Mouse (Mus musculus): ENCODE measurements at regions not wholly inside any gene's neighbourhood (a gene's known extent, or its start where the extent isn't known, plus 50 kb on each side); places are given as distances from the start of the nearest gene placed in this dataset.

DNA sequence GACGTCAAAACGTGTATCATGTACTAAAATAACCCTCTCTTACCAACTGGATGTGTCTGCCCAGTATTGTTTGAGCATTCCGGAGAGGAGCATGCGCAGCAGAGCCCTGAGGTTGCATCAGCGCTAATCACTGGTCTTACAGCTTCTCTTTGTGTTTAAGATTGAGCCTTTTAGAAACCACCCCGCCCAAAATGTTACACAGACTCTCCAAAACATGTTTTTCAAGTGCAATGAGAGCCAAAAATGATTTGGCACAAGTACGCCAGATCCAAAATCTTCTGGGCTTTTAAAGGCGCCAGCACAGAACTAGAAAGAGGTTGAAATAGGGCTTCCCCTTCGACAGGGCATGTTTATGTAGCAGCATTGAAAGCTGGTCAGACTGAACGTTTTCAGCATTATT is 123.8 kb upstream of the Cited2 start:
- no peak for DNase-seq (ENCODE audit: low spot score)
- Histone ChIP-seq H3K4me1 (ENCODE audit: control insufficient read depth, insufficient read depth, low read length) (no peaks in the 10 kb centered on the region), H3K4me2 (ENCODE audit: low read depth) (no peak overlapping the region), H3K9ac (ENCODE audit: low read length) (no peak overlapping the region), H3K9me3 (ENCODE audit: control insufficient read depth, low read length) (no peaks in the 10 kb centered on the region), H3K36me3 (ENCODE audit: control insufficient read depth, insufficient read depth, low read length) (no peaks in the 10 kb centered on the region), H3K27me3 (ENCODE audit: control insufficient read depth, insufficient read depth, low read length) (no peaks in the 10 kb centered on the region), H3K4me3 (ENCODE audit: low read depth, low read length) (no peak overlapping the region), H3K27ac (ENCODE audit: low read depth, low read length) (no peak overlapping the region)
- no peak for ATAC-seq (ENCODE audit: insufficient read depth, low FRiP score, low TSS enrichment)
- WGBS = 92% methylated on average over 10 of the region's 10 CpGs

DNA sequence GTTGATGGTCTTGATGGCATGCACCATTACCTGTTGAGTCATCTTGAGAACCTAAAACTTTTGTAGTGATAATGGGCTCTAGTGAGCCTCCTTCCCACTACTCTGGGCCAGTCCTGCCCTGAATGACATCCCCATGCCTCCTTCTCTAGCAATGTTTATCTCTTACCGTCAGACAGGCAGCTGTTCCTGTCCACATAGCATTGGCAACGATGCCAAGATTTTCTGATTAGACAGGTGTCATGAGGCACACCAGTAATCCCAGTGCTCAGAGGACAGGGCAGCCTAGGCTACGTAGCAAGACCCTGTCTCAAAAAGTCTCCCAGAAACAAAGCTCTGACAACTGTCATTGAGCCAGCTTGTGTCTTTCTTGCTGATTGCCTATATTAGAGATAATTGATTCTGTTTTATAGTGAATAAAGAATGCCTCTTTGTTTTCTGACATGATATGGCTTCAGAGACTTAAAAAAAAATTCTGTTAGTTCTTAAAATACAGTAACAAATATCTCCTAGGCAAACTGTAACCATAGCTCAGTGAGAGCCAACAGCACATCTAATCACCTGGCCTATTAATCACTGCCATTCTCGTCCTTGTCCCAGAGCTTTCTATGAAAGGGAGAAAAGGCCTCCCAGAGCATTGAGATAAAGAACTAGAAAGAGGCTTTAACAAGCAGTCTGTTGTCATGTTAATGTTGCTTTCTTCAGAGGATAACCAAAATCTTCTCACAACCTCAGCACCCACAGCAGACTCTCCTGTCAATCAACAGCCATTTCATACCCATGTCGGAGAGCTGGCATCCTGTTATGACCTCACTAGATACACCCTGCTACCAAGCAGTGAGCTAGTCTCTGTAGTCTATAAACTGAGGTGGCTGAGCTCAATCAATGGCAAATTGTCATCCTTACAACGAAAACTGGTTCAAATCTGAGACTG is 122.9 kb upstream of the Cited2 start:
- no peak for ATAC-seq (ENCODE audit: insufficient read depth, low FRiP score, low TSS enrichment)
- no peak for DNase-seq (ENCODE audit: low spot score)
- H3K9ac ChIP-seq (ENCODE audit: low read length) = no peak overlapping the region
- no peak overlapping the region for H3K27ac ChIP-seq (ENCODE audit: low read depth, low read length)
- WGBS = 59% methylated on average over 6 of the region's 6 CpGs
- H3K27me3 ChIP-seq (ENCODE audit: control insufficient read depth, insufficient read depth, low read length) = no peaks in the 10 kb centered on the region
- H3K36me3 ChIP-seq (ENCODE audit: control insufficient read depth, insufficient read depth, low read length) = no peaks in the 10 kb centered on the region
- no peak overlapping the region for H3K4me3 ChIP-seq (ENCODE audit: low read depth, low read length)
- H3K9me3 ChIP-seq (ENCODE audit: control insufficient read depth, low read length) = no peaks in the 10 kb centered on the region
- no peak overlapping the region for H3K4me2 ChIP-seq (ENCODE audit: low read depth)
- H3K4me1 ChIP-seq (ENCODE audit: control insufficient read depth, insufficient read depth, low read length) = no peaks in the 10 kb centered on the region

DNA sequence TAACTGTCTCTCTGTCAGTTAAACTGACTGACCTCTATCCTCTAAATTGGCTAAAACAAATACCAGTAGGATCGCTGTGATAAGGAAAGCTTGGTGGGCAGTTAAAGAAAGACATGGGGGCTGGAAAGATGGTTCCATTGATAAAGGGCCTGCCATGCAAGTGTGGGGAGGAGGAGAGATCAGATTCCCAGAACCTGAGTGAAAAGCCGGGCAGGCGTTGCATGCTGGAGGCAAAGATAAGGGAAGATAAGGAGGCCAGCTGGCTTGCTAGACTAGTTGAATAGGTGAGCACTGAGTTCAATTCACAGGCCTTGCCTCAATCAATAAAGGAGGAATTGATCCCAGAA is 122.3 kb upstream of the Cited2 start:
- WGBS = 81% methylated on average over 3 of the region's 3 CpGs
- no peaks in the 10 kb centered on the region for H3K4me1 ChIP-seq (ENCODE audit: control insufficient read depth, insufficient read depth, low read length)
- H3K9me3 ChIP-seq (ENCODE audit: control insufficient read depth, low read length) = no peaks in the 10 kb centered on the region
- ATAC-seq (ENCODE audit: insufficient read depth, low FRiP score, low TSS enrichment) (no peak), DNase-seq (ENCODE audit: low spot score) (no peak)
- no peak overlapping the region for H3K4me3 ChIP-seq (ENCODE audit: low read depth, low read length)
- no peaks in the 10 kb centered on the region for H3K27me3 ChIP-seq (ENCODE audit: control insufficient read depth, insufficient read depth, low read length)
- H3K9ac ChIP-seq (ENCODE audit: low read length) = no peak overlapping the region
- no peak overlapping the region for H3K4me2 ChIP-seq (ENCODE audit: low read depth)
- H3K36me3 ChIP-seq (ENCODE audit: control insufficient read depth, insufficient read depth, low read length) = no peaks in the 10 kb centered on the region
- H3K27ac ChIP-seq (ENCODE audit: low read depth, low read length) = no peak overlapping the region

DNA sequence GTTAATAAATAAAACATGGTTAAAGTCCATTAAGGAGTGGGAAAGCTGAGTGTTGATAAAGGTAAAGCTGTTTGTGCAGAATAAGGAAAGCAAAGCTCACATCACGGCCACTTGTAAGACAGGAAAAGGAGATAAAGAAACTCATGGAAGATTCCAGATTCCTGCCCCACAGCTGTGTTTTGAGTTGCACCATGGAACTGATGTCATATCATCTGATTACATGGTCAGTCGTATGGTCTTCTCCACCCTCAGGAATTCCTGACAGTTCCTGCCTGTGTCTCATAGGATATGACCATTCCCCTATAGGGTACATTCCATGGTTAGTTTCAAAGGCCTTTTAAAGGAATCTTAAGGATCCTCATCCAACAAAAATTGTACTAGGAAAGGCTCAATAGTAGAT is 120.6 kb upstream of the Cited2 start:
- WGBS = 66% methylated on average over 2 of the region's 2 CpGs
- no peaks in the 10 kb centered on the region for H3K9me3 ChIP-seq (ENCODE audit: control insufficient read depth, low read length)
- DNase-seq (ENCODE audit: low spot score) (no peak), ATAC-seq (ENCODE audit: insufficient read depth, low FRiP score, low TSS enrichment) (no peak)
- no peaks in the 10 kb centered on the region for H3K36me3 ChIP-seq (ENCODE audit: control insufficient read depth, insufficient read depth, low read length)
- no peak overlapping the region for H3K4me2 ChIP-seq (ENCODE audit: low read depth)
- H3K4me3 ChIP-seq (ENCODE audit: low read depth, low read length) = no peak overlapping the region
- H3K4me1 ChIP-seq (ENCODE audit: control insufficient read depth, insufficient read depth, low read length) = no peaks in the 10 kb centered on the region
- no peaks in the 10 kb centered on the region for H3K27me3 ChIP-seq (ENCODE audit: control insufficient read depth, insufficient read depth, low read length)
- no peak overlapping the region for H3K9ac ChIP-seq (ENCODE audit: low read length)
- no peak overlapping the region for H3K27ac ChIP-seq (ENCODE audit: low read depth, low read length)

DNA sequence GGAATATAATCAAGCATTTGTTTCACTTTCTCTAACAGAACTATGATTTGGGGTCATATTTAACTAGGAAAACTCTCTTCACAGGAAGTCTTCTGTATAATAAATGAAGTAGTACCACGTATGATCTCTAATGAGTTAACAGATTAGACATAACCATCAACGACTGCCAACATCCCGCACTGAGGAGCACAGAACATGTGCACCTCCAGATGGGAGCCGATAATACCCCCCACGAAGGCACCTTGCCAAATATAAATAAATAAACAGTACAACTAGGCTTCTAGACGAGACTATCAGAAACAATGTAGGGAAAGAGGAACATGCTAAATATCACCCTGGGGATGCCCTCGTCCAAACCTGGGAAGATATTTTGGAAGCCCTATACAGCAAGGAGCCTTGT is 114.8 kb upstream of the Cited2 start:
- H3K9me3 ChIP-seq (ENCODE audit: control insufficient read depth, low read length) = no peaks in the 10 kb centered on the region
- ATAC-seq (ENCODE audit: insufficient read depth, low FRiP score, low TSS enrichment) = no peak

DNA sequence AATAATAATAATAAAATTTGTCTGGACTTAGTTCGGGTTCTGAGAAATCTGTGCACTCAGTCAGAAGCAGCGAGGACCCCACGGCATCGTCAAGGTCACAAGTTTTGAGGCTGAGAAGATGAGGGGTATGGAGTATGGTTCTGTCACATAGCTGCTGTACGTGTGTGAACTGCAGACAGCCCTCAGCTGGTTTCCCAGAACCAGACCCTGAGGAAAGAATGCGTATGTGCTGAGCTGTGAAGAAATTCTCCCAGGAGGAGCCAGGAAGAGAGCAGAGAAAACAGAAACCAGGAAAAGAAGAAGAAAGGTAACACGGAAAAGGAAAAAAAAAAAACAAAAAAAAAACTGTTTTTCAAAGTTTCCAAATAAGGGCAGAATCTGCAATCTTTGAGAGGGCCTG is 112.4 kb upstream of the Cited2 start:
- no peaks in the 10 kb centered on the region for H3K27me3 ChIP-seq (ENCODE audit: control insufficient read depth, insufficient read depth, low read length)
- no peaks in the 10 kb centered on the region for H3K36me3 ChIP-seq (ENCODE audit: control insufficient read depth, insufficient read depth, low read length)
- no peak overlapping the region for H3K4me3 ChIP-seq (ENCODE audit: low read depth, low read length)
- DNase-seq (ENCODE audit: low spot score) (no peak), ATAC-seq (ENCODE audit: insufficient read depth, low FRiP score, low TSS enrichment) (no peak)
- WGBS = 79% methylated on average over 7 of the region's 7 CpGs
- no peaks in the 10 kb centered on the region for H3K9me3 ChIP-seq (ENCODE audit: control insufficient read depth, low read length)
- no peak overlapping the region for H3K27ac ChIP-seq (ENCODE audit: low read depth, low read length)
- H3K4me1 ChIP-seq (ENCODE audit: control insufficient read depth, insufficient read depth, low read length) = no peaks in the 10 kb centered on the region
- H3K9ac ChIP-seq (ENCODE audit: low read length) = no peak overlapping the region
- no peak overlapping the region for H3K4me2 ChIP-seq (ENCODE audit: low read depth)

More for the DNA sequence above, 114.8 kb upstream of the Cited2 start:
- Histone ChIP-seq H3K4me2 (ENCODE audit: low read depth) (no peak overlapping the region), H3K27ac (ENCODE audit: low read depth, low read length) (no peak overlapping the region), H3K4me3 (ENCODE audit: low read depth, low read length) (no peak overlapping the region), H3K4me1 (ENCODE audit: control insufficient read depth, insufficient read depth, low read length) (no peaks in the 10 kb centered on the region), H3K36me3 (ENCODE audit: control insufficient read depth, insufficient read depth, low read length) (no peaks in the 10 kb centered on the region), H3K27me3 (ENCODE audit: control insufficient read depth, insufficient read depth, low read length) (no peaks in the 10 kb centered on the region), H3K9ac (ENCODE audit: low read length) (no peak overlapping the region)
- 83% methylated on average over 7 of the region's 7 CpGs for WGBS
- no peak for DNase-seq (ENCODE audit: low spot score)

DNA sequence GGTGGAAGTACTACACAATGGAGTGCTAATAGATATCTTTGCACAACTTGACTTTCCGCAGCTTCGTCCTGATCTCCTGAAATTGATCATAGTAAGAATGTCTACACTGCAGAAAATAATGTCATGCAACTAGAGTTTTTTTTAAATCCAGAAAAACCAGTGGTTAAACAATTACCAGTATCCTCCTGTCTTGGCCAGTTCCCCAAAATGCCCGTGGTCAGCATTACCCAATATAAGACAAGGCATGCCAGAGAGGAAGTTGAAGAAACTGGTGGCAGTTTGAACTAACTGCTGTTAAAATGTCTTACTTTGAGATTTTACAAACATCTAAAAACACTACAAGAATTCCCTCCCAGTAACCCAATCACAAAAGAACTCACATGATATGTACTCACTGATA is 109.7 kb upstream of the Cited2 start:
- no peak overlapping the region for H3K27ac ChIP-seq (ENCODE audit: low read depth, low read length)
- no peaks in the 10 kb centered on the region for H3K27me3 ChIP-seq (ENCODE audit: control insufficient read depth, insufficient read depth, low read length)
- H3K4me2 ChIP-seq (ENCODE audit: low read depth) = no peak overlapping the region
- H3K9ac ChIP-seq (ENCODE audit: low read length) = no peak overlapping the region
- 91% methylated on average over 3 of the region's 3 CpGs for WGBS
- no peaks in the 10 kb centered on the region for H3K4me1 ChIP-seq (ENCODE audit: control insufficient read depth, insufficient read depth, low read length)
- ATAC-seq (ENCODE audit: insufficient read depth, low FRiP score, low TSS enrichment) (no peak), DNase-seq (ENCODE audit: low spot score) (no peak)
- H3K9me3 ChIP-seq (ENCODE audit: control insufficient read depth, low read length) = no peaks in the 10 kb centered on the region
- no peak overlapping the region for H3K4me3 ChIP-seq (ENCODE audit: low read depth, low read length)
- H3K36me3 ChIP-seq (ENCODE audit: control insufficient read depth, insufficient read depth, low read length) = no peaks in the 10 kb centered on the region

DNA sequence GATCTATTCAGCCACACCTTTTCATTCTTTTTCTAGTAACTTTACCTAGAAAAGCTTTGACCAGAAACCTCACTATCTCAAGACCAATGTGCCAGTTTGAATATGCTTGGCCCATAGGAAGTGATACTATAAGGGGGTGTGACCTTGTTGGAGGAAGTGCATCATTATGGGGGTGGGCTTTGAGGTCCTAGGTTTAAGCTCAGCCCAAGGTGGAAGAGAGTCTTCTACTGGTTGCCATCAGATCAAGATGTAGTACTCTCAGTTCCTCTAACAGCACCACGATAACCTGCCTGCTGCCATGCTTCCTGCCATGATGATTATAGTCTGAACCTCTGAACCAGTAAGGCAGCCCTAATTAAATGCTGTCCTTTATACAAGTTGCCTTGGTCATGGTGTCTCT is 105.0 kb upstream of the Cited2 start:
- no peak for ATAC-seq (ENCODE audit: insufficient read depth, low FRiP score, low TSS enrichment)
- no peaks in the 10 kb centered on the region for H3K27me3 ChIP-seq (ENCODE audit: control insufficient read depth, insufficient read depth, low read length)
- no peaks in the 10 kb centered on the region for H3K9me3 ChIP-seq (ENCODE audit: control insufficient read depth, low read length)
- WGBS = 92% methylated on average over 1 of the region's 1 CpGs
- H3K27ac ChIP-seq (ENCODE audit: low read depth, low read length) = no peak overlapping the region
- H3K9ac ChIP-seq (ENCODE audit: low read length) = no peak overlapping the region
- no peaks in the 10 kb centered on the region for H3K36me3 ChIP-seq (ENCODE audit: control insufficient read depth, insufficient read depth, low read length)
- no peak for DNase-seq (ENCODE audit: low spot score)
- no peak overlapping the region for H3K4me3 ChIP-seq (ENCODE audit: low read depth, low read length)
- no peak overlapping the region for H3K4me2 ChIP-seq (ENCODE audit: low read depth)
- H3K4me1 ChIP-seq (ENCODE audit: control insufficient read depth, insufficient read depth, low read length) = no peaks in the 10 kb centered on the region

DNA sequence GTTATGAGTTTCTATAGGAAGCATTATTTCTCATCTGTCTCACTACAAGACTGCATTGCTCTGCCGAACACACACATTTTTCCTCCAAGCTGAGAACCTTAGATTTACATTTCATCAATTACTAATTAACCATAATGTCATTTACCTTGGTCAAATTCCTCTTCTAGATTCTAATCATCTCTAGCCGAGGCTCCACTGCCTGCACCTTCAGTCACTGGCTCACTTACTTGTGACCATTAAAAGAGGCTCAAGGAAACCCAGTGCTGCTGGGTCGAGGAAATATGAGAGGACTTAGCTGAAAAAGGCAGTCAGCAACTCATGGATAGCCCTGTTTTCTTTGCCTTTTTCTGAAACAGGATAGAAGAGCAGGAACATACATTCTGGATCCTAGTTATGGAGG is 103.4 kb upstream of the Cited2 start:
- DNase-seq (ENCODE audit: low spot score) (no peak), ATAC-seq (ENCODE audit: insufficient read depth, low FRiP score, low TSS enrichment) (no peak)
- no peak overlapping the region for H3K4me2 ChIP-seq (ENCODE audit: low read depth)
- H3K9me3 ChIP-seq (ENCODE audit: control insufficient read depth, low read length) = no peaks in the 10 kb centered on the region
- no peaks in the 10 kb centered on the region for H3K27me3 ChIP-seq (ENCODE audit: control insufficient read depth, insufficient read depth, low read length)
- no peaks in the 10 kb centered on the region for H3K4me1 ChIP-seq (ENCODE audit: control insufficient read depth, insufficient read depth, low read length)
- no peak overlapping the region for H3K9ac ChIP-seq (ENCODE audit: low read length)
- H3K27ac ChIP-seq (ENCODE audit: low read depth, low read length) = no peak overlapping the region
- 84% methylated on average over 3 of the region's 3 CpGs for WGBS
- no peak overlapping the region for H3K4me3 ChIP-seq (ENCODE audit: low read depth, low read length)
- H3K36me3 ChIP-seq (ENCODE audit: control insufficient read depth, insufficient read depth, low read length) = no peaks in the 10 kb centered on the region
